Mouse (Mus musculus): ENCODE measurements around the gene Vmn1r191. TPM values are rescaled to one million over a fixed set of nuclear protein-coding genes. Genes with fewer than 3 reads are reported as not detected.

Gene Vmn1r191
- polyA plus RNA-seq (2017; shearing (Covaris generic)) = not detected

GRCm38 (mm10) chr13:22183869-22184268 is at the start of gene Vmn1r191:
TSS of gene Vmn1r191 (minus strand) at chr13:22183969.

GRCm38 (mm10) chr13:22223060-22223459 is 39.3 kb upstream of the Vmn1r191 start, which contains the start of gene Vmn1r193:
TSS of gene Vmn1r193 (minus strand) at chr13:22223160.

GRCm38 (mm10) chr13:22191041-22191440 is 7.3 kb upstream of the Vmn1r191 start, which contains the start of gene Vmn1r192:
TSS of gene Vmn1r192 (minus strand) at chr13:22191141.

Other genes starting within 250 kb of the Vmn1r191 start
- not detected for gene Zfp184, start 238.9 kb downstream of the Vmn1r191 start, polyA plus RNA-seq (2017; shearing (Covaris generic))
- not detected for gene Pom121l2, start 202.8 kb downstream of the Vmn1r191 start, polyA plus RNA-seq (2017; shearing (Covaris generic))
- 0.57 TPM for gene Prss16, start 174.2 kb downstream of the Vmn1r191 start, polyA plus RNA-seq (2017; shearing (Covaris generic))
- not detected for gene Hist1h2ah, start 148.4 kb downstream of the Vmn1r191 start, polyA plus RNA-seq (2017; shearing (Covaris generic))
- 0.47 TPM for gene Hist1h2bk, start 148.1 kb downstream of the Vmn1r191 start, polyA plus RNA-seq (2017; shearing (Covaris generic))
- 9.4 TPM for gene Hist1h4i, start 142.6 kb downstream of the Vmn1r191 start, polyA plus RNA-seq (2017; shearing (Covaris generic))
- gene Hist1h2ag, start 141.0 kb downstream of the Vmn1r191 start, polyA plus RNA-seq (2017; shearing (Covaris generic)) = 0.59 TPM
- gene Hist1h2bj, start 140.8 kb downstream of the Vmn1r191 start, polyA plus RNA-seq (2017; shearing (Covaris generic)) = 2.6 TPM
- gene Vmn1r188, start 99.5 kb downstream of the Vmn1r191 start, polyA plus RNA-seq (2017; shearing (Covaris generic)) = not detected
- not detected for gene Vmn1r189, start 78.1 kb downstream of the Vmn1r191 start, polyA plus RNA-seq (2017; shearing (Covaris generic))
- gene Vmn1r192, start 7.2 kb upstream of the Vmn1r191 start, polyA plus RNA-seq (2017; shearing (Covaris generic)) = not detected
- gene Vmn1r193, start 39.2 kb upstream of the Vmn1r191 start, polyA plus RNA-seq (2017; shearing (Covaris generic)) = 0.02 TPM
- gene Vmn1r194, start 60.2 kb upstream of the Vmn1r191 start, polyA plus RNA-seq (2017; shearing (Covaris generic)) = not detected
- not detected for gene Vmn1r195, start 86.6 kb upstream of the Vmn1r191 start, polyA plus RNA-seq (2017; shearing (Covaris generic))
- not detected for gene Vmn1r196, start 106.0 kb upstream of the Vmn1r191 start, polyA plus RNA-seq (2017; shearing (Covaris generic))
- gene Vmn1r197, start 140.6 kb upstream of the Vmn1r191 start, polyA plus RNA-seq (2017; shearing (Covaris generic)) = 0.07 TPM
- gene Vmn1r198, start 166.4 kb upstream of the Vmn1r191 start, polyA plus RNA-seq (2017; shearing (Covaris generic)) = not detected
- gene Vmn1r199, start 195.8 kb upstream of the Vmn1r191 start, polyA plus RNA-seq (2017; shearing (Covaris generic)) = not detected
- gene Vmn1r200, start 206.4 kb upstream of the Vmn1r191 start, polyA plus RNA-seq (2017; shearing (Covaris generic)) = 0.04 TPM

Data from CD4-positive, CD25-positive, alpha-beta regulatory T cell (primary cell).